Mouse (Mus musculus) erythroblast, embryonic 14.5 days (primary cell): ENCODE measurements around the gene Cacna1c. TPM values are rescaled to one million over a fixed set of nuclear protein-coding genes. Genes with fewer than 3 reads are reported as not detected.

Experiments
- H3K27me3 ChIP-seq: 2 replicates; pipeline ENCODE4 v1.6.1; 2012; ENCODE audit warnings: inconsistent platforms; ENCODE audit not compliant: control insufficient read depth
- H3K36me3 ChIP-seq: 2 replicates; pipeline ENCODE4 v1.6.1; 2012; ENCODE audit warnings: mild to moderate bottlenecking, inconsistent platforms; ENCODE audit not compliant: control insufficient read depth
- H3K4me1 ChIP-seq: 2 replicates; pipeline ENCODE4 v1.6.1; 2012; ENCODE audit warnings: inconsistent platforms; ENCODE audit not compliant: control insufficient read depth
- H3K4me3 ChIP-seq: replicated peaks from 2 replicates; pipeline ENCODE3; 2012; ENCODE audit warnings: moderate library complexity, mild to moderate bottlenecking, inconsistent platforms
- H3K9me3 ChIP-seq: 2 replicates; pipeline ENCODE4 v1.6.1; 2012; ENCODE audit warnings: low read length, inconsistent platforms, mixed read lengths; ENCODE audit not compliant: control insufficient read depth
- GATA1 ChIP-seq: IDR thresholded peaks from 2 replicates; pipeline ENCODE4 v1.6.1; 2012; ENCODE audit warnings: low read length, inconsistent platforms, mixed read lengths
- TAL1 ChIP-seq: IDR thresholded peaks from 3 replicates; pipeline ENCODE4 v1.6.1; 2012; ENCODE audit warnings: low read length, inconsistent platforms, mixed read lengths
- polyA plus RNA-seq: library from polyadenylated mRNA; stranded (reverse); fragments of >175 nt; gene quantifications from 2 replicates; pipeline ENCODE4 v1.2.3, GENCODE M21; 2012

The Cacna1c gene
- polyA plus RNA-seq, 1 experiment: 0.14 TPM

- H3K9me3 ChIP-seq: no peaks in the 10 kb centered on the region
- no peaks in the 10 kb centered on the region for H3K36me3 ChIP-seq
- TF ChIP-seq TAL1: no peak
- TF ChIP-seq GATA1: no peak
- no peaks in the 10 kb centered on the region for H3K27me3 ChIP-seq
- no peak overlapping the region for H3K4me3 ChIP-seq
- H3K4me1 ChIP-seq: peaks cover 8% of the 10 kb centered on the region
Observed at GRCm38 (mm10) chr6:118812556-118812955, 383.7 kb downstream of the Cacna1c start.

- H3K9me3 ChIP-seq: no peaks in the 10 kb centered on the region
- H3K4me1 ChIP-seq: peaks cover 8% of the 10 kb centered on the region
Observed at GRCm38 (mm10) chr6:118812007-118812406, 384.2 kb downstream of the Cacna1c start.

GRCm38 (mm10) chr6:118810834-118811233 is 385.4 kb downstream of the Cacna1c start:
- Histone ChIP-seq H3K36me3 (no peaks in the 10 kb centered on the region), H3K4me3 (no peak overlapping the region), H3K4me1 (peaks cover 8% of the 10 kb centered on the region), H3K27me3 (no peaks in the 10 kb centered on the region), H3K9me3 (no peaks in the 10 kb centered on the region)
- no peak for TF ChIP-seq TAL1
- no peak for TF ChIP-seq GATA1

More at GRCm38 (mm10) chr6:118812007-118812406, 384.2 kb downstream of the Cacna1c start:
- Histone ChIP-seq H3K36me3 (no peaks in the 10 kb centered on the region), H3K27me3 (no peaks in the 10 kb centered on the region), H3K4me3 (no peak overlapping the region)
- TF ChIP-seq GATA1 (no peak), TAL1 (no peak)

GRCm38 (mm10) chr6:118805139-118805538 is 391.1 kb downstream of the Cacna1c start:
- TF ChIP-seq TAL1 (no peak), GATA1 (no peak)
- Histone ChIP-seq H3K4me3 (no peak overlapping the region), H3K4me1 (peaks cover 8% of the 10 kb centered on the region), H3K9me3 (no peaks in the 10 kb centered on the region), H3K27me3 (no peaks in the 10 kb centered on the region), H3K36me3 (no peaks in the 10 kb centered on the region)

GRCm38 (mm10) chr6:118802286-118802685 is 393.9 kb downstream of the Cacna1c start:
- Histone ChIP-seq H3K9me3 (no peaks in the 10 kb centered on the region), H3K4me1 (no peaks in the 10 kb centered on the region), H3K4me3 (no peak overlapping the region), H3K27me3 (no peaks in the 10 kb centered on the region), H3K36me3 (no peaks in the 10 kb centered on the region)
- no peak for TF ChIP-seq TAL1
- no peak for TF ChIP-seq GATA1

GRCm38 (mm10) chr6:118796393-118796792 is 399.8 kb downstream of the Cacna1c start:
- no peak overlapping the region for H3K4me3 ChIP-seq
- no peaks in the 10 kb centered on the region for H3K36me3 ChIP-seq
- peaks cover 5% of the 10 kb centered on the region; the same call in 1 of the 2 replicates for H3K9me3 ChIP-seq
- no peaks in the 10 kb centered on the region for H3K27me3 ChIP-seq
- no peak for TF ChIP-seq TAL1
- no peaks in the 10 kb centered on the region for H3K4me1 ChIP-seq

- no peak for TF ChIP-seq GATA1
- no peak for TF ChIP-seq TAL1
- Histone ChIP-seq H3K9me3 (peaks cover 5% of the 10 kb centered on the region; the same call in 1 of the 2 replicates), H3K36me3 (no peaks in the 10 kb centered on the region), H3K4me1 (no peaks in the 10 kb centered on the region), H3K4me3 (no peak overlapping the region), H3K27me3 (no peaks in the 10 kb centered on the region)
Observed at GRCm38 (mm10) chr6:118795716-118796115, 400.5 kb downstream of the Cacna1c start.

GRCm38 (mm10) chr6:118791921-118792368 is 404.3 kb downstream of the Cacna1c start:
- H3K4me3 ChIP-seq: no peak overlapping the region
- TF ChIP-seq TAL1 (no peak), GATA1 (no peak)

GRCm38 (mm10) chr6:118787933-118788332 is 408.3 kb downstream of the Cacna1c start:
- H3K9me3 ChIP-seq: no peaks in the 10 kb centered on the region
- H3K36me3 ChIP-seq: no peaks in the 10 kb centered on the region

More at GRCm38 (mm10) chr6:118791921-118792368, 404.3 kb downstream of the Cacna1c start:
- Histone ChIP-seq H3K9me3 (peaks cover 5% of the 10 kb centered on the region; the same call in 1 of the 2 replicates), H3K27me3 (no peaks in the 10 kb centered on the region), H3K36me3 (no peaks in the 10 kb centered on the region), H3K4me1 (no peaks in the 10 kb centered on the region)

GRCm38 (mm10) chr6:118780280-118780679 is 415.9 kb downstream of the Cacna1c start:
- H3K4me3 ChIP-seq: no peak overlapping the region
- no peaks in the 10 kb centered on the region for H3K36me3 ChIP-seq

More at GRCm38 (mm10) chr6:118787933-118788332, 408.3 kb downstream of the Cacna1c start:
- Histone ChIP-seq H3K4me3 (no peak overlapping the region), H3K4me1 (no peaks in the 10 kb centered on the region), H3K27me3 (no peaks in the 10 kb centered on the region)
- TF ChIP-seq GATA1: no peak
- no peak for TF ChIP-seq TAL1

More at GRCm38 (mm10) chr6:118780280-118780679, 415.9 kb downstream of the Cacna1c start:
- H3K9me3 ChIP-seq: no peaks in the 10 kb centered on the region
- H3K27me3 ChIP-seq: no peaks in the 10 kb centered on the region
- TF ChIP-seq TAL1: no peak
- no peak for TF ChIP-seq GATA1
- H3K4me1 ChIP-seq: peaks cover 32% of the 10 kb centered on the region
